Mouse (Mus musculus) embryonic facial prominence, embryonic 14.5 days (tissue): ENCODE measurements around the gene Olfr572. TPM values are rescaled to one million over a fixed set of nuclear protein-coding genes. Genes with fewer than 3 reads are reported as not detected.
A peak's percentile ranks its signal among the peaks of the same experiment; 100 is the strongest.

Experiments used
- ATAC-seq: fragments of 200-750 bp; cut with Nextera tagmentation; 2 replicates; pipeline ENCODE4 v1.8.0; 2017; ENCODE audit warnings: low read depth, moderate number of reproducible peaks, moderate TSS enrichment
- DNase-seq: peaks from one replicate; pipeline ENCODE4 v3.0.0-alpha.2; 2015; ENCODE audit warnings: low spot score
- H3K27ac ChIP-seq: fragments of 300-500 bp; sonication (generic); replicated peaks from 2 replicates; pipeline ENCODE4 v1.5.1; 2014; ENCODE audit warnings: low read depth, mild to moderate bottlenecking, low read length, moderate library complexity
- H3K27me3 ChIP-seq: fragments of 300-500 bp; sonication (generic); replicated peaks from 2 replicates; pipeline ENCODE4 v1.6.1; 2014; ENCODE audit warnings: low read length; ENCODE audit not compliant: control insufficient read depth, insufficient read depth
- H3K36me3 ChIP-seq: fragments of 300-500 bp; sonication (generic); 2 replicates; pipeline ENCODE4 v1.6.1; 2014; ENCODE audit warnings: low read length, mixed read lengths; ENCODE audit not compliant: control insufficient read depth, insufficient read depth
- H3K4me1 ChIP-seq: fragments of 300-500 bp; sonication (generic); 2 replicates; pipeline ENCODE4 v1.6.1; 2014; ENCODE audit warnings: antibody characterized with exemption, low read length; ENCODE audit not compliant: control insufficient read depth, insufficient read depth
- H3K4me2 ChIP-seq: fragments of 300-500 bp; sonication (generic); 2 replicates; pipeline ENCODE4 v1.6.1; 2014; ENCODE audit warnings: low read depth, mild to moderate bottlenecking, low read length, moderate library complexity, mixed read lengths
- H3K4me3 ChIP-seq: fragments of 300-500 bp; sonication (generic); 2 replicates; pipeline ENCODE4 v1.5.1; 2014; ENCODE audit warnings: low read depth, mild to moderate bottlenecking, low read length
- H3K9ac ChIP-seq: fragments of 300-500 bp; sonication (generic); 2 replicates; pipeline ENCODE4 v1.6.1; 2014; ENCODE audit warnings: low read depth, mild to moderate bottlenecking, low read length, moderate library complexity, mixed read lengths
- H3K9me3 ChIP-seq: fragments of 300-500 bp; sonication (generic); 2 replicates; pipeline ENCODE4 v1.6.1; 2016; ENCODE audit warnings: low read length; ENCODE audit not compliant: control insufficient read depth
- WGBS: fragments of 180-500 bp; shearing (Covaris S2); extraction: QIAGEN DNeasy Blood & Tissue Kit; methylation state at CpG from one replicate; pipeline ENCODE4 v1.1.7; 2014; 5-methylcytosine and 5-hydroxymethylcytosine counted together
- polyA plus RNA-seq: library from polyadenylated mRNA; unstranded; fragments of >200 nt; fragmentation: Nextera tagmentation; extraction: Ambion mirVana; gene quantifications from 2 replicates; pipeline ENCODE4 v1.2.1, GENCODE M21; 2014

Olfr572 gene
- polyA plus RNA-seq: not detected in 2 replicates

- no peak for DNase-seq
- H3K27ac ChIP-seq: no peak within 1 kb of the TSS
- no peaks in the 10 kb centered on the region for H3K4me1 ChIP-seq
- no peak within 1 kb of the TSS for H3K4me2 ChIP-seq
- H3K36me3 ChIP-seq: no peaks in the 10 kb centered on the region
- no peak within 1 kb of the TSS for H3K4me3 ChIP-seq
- H3K9ac ChIP-seq: no peak within 1 kb of the TSS
- no peak for ATAC-seq
- WGBS: 47% methylated on average over 1 of the region's 1 CpGs
- H3K9me3 ChIP-seq: no peaks in the 10 kb centered on the region
- no peaks in the 10 kb centered on the region for H3K27me3 ChIP-seq
Observed at GRCm38 (mm10) chr7:102924109-102924508, at the start of gene Olfr572. Gene Olfr572, plus strand, starts transcription at chr7:102924409.

DNA sequence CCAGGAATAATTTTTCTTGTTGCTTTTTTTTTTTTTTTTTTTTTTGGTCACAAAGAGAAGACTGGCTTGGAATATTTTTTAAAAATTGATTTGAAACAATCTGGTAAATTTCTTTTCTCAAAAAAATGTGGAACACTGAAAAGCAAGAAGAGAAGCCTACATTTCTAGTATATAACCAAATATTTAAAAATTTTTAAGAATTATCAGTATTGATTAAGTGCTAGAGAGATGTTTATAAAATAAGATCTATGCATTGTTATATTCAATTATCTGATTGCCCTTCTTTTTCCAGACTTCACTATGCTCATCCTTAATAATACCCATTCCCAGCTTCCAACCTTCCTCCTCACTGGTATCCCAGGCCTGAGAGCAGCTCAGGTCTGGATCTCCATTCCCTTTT lies 47.4 kb upstream of the Olfr572 start, which contains the start of gene Olfr568:
Gene Olfr568, plus strand, starts transcription at position 301 of the 400 bp plus-strand sequence.
- no peaks in the 10 kb centered on the region for H3K36me3 ChIP-seq
- H3K4me1 ChIP-seq: no peaks in the 10 kb centered on the region
- no peak within 1 kb of the TSS for H3K4me3 ChIP-seq
- no peak within 1 kb of the TSS for H3K27ac ChIP-seq
- H3K9ac ChIP-seq: no peak within 1 kb of the TSS
- no peaks in the 10 kb centered on the region for H3K9me3 ChIP-seq
- no peaks in the 10 kb centered on the region for H3K27me3 ChIP-seq
- ATAC-seq (no peak), DNase-seq (no peak)
- H3K4me2 ChIP-seq: no peak within 1 kb of the TSS

DNA sequence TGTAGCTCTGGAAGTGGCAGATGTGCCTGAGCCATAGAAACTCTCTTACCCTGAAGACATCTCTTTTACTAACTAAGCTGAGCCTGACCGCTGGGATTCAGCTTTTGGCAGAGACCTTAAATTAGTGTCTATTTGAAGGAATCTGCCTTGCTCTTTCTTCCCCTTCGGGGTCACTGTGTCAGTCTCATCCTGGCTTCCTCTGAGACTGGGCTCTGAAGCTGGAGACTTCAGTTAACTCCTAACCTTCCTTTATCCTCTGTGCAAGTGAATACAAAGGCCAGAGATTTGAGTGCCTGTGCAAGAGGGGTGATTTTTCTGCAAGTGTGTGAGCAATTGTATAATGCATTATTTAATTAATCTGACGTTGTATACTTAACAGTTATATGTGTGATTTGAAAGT lies 33.4 kb upstream of the Olfr572 start, which contains the start of gene Olfr569:
Gene Olfr569, minus strand, starts transcription at position 101 of the 400 bp plus-strand sequence.
- Histone ChIP-seq H3K27me3 (no peaks in the 10 kb centered on the region), H3K4me1 (no peaks in the 10 kb centered on the region), H3K27ac (no peak within 1 kb of the TSS), H3K4me2 (no peak within 1 kb of the TSS), H3K36me3 (no peaks in the 10 kb centered on the region), H3K4me3 (no peak within 1 kb of the TSS), H3K9me3 (no peaks in the 10 kb centered on the region), H3K9ac (no peak within 1 kb of the TSS)
- no peak for DNase-seq
- no peak for ATAC-seq
- WGBS: 57% methylated on average over 3 of the region's 3 CpGs

DNA sequence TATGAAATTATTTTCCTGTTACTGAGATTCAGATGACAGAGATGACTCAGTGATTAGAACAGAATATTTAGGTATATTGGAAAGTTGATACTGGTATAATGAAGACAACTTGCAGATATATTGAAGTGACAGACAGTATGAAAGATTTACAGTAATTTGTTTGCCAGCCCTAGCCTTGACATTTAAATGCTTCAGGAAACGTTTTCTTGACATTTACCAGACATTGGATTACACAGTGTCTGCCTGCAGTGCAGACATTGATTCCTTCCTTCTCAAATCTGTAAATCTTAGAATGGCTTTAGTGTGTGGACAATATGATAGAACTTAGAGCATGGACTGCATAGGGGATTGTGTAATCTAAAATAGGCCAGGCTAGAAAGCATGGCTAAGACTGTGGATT lies 8.9 kb upstream of the Olfr572 start:
- Histone ChIP-seq H3K4me1 (no peaks in the 10 kb centered on the region), H3K9me3 (no peaks in the 10 kb centered on the region), H3K27ac (no peak overlapping the region), H3K4me3 (no peak overlapping the region), H3K36me3 (no peaks in the 10 kb centered on the region), H3K4me2 (no peak overlapping the region), H3K27me3 (no peaks in the 10 kb centered on the region), H3K9ac (no peak overlapping the region)
- ATAC-seq (no peak), DNase-seq (no peak)
- 29% methylated on average over 1 of the region's 1 CpGs for WGBS

DNA sequence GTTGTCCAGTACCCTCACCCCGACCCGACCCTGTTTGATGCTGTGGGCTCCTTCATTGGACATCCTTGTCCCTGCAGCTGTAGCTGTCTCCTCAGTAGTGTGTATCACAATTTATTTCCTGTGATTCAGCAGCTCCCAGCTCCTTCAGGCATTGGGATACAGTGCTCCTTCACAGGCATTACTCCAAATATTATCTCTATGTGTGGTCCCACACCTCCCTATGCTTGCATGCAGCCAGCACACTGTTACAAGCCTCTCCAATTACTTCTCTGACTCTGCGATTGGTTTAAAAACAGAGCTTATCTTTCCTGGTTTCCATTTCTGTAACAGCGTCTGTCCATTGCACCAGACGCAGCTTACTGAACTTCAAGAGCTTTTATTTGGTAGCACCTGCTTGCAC lies 7.8 kb upstream of the Olfr572 start:
- Histone ChIP-seq H3K4me2 (no peak overlapping the region), H3K27me3 (no peaks in the 10 kb centered on the region), H3K9ac (no peak overlapping the region), H3K36me3 (no peaks in the 10 kb centered on the region), H3K9me3 (no peaks in the 10 kb centered on the region), H3K27ac (no peak overlapping the region), H3K4me1 (no peaks in the 10 kb centered on the region), H3K4me3 (no peak overlapping the region)
- WGBS: 54% methylated on average over 5 of the region's 5 CpGs
- DNase-seq: no peak
- ATAC-seq: no peak

GRCm38 (mm10) chr7:102917032-102917875 lies 7.0 kb upstream of the Olfr572 start, which contains the start of gene Olfr571:
Gene Olfr571, minus strand, starts transcription at chr7:102917536.
- DNase-seq: no peak
- Histone ChIP-seq H3K4me3 (no peak within 1 kb of the TSS), H3K4me1 (no peaks in the 10 kb centered on the region)

GRCm38 (mm10) chr7:102919632-102920031 lies 4.6 kb upstream of the Olfr572 start:
- Histone ChIP-seq H3K4me1 (no peaks in the 10 kb centered on the region), H3K36me3 (no peaks in the 10 kb centered on the region), H3K4me2 (no peak overlapping the region), H3K27ac (no peak overlapping the region), H3K27me3 (no peaks in the 10 kb centered on the region), H3K9ac (no peak overlapping the region), H3K9me3 (no peaks in the 10 kb centered on the region), H3K4me3 (no peak overlapping the region)
- DNase-seq (peak; percentile 65), ATAC-seq (no peak)
- 21% methylated on average over 1 of the region's 1 CpGs for WGBS

More at GRCm38 (mm10) chr7:102917032-102917875, 7.0 kb upstream of the Olfr572 start, which contains the start of gene Olfr571:
- Histone ChIP-seq H3K4me2 (no peak within 1 kb of the TSS), H3K27ac (no peak within 1 kb of the TSS), H3K9me3 (no peaks in the 10 kb centered on the region), H3K27me3 (no peaks in the 10 kb centered on the region), H3K36me3 (no peaks in the 10 kb centered on the region), H3K9ac (no peak within 1 kb of the TSS)
- no peak for ATAC-seq
- 58% methylated on average over 4 of the region's 4 CpGs for WGBS

DNA sequence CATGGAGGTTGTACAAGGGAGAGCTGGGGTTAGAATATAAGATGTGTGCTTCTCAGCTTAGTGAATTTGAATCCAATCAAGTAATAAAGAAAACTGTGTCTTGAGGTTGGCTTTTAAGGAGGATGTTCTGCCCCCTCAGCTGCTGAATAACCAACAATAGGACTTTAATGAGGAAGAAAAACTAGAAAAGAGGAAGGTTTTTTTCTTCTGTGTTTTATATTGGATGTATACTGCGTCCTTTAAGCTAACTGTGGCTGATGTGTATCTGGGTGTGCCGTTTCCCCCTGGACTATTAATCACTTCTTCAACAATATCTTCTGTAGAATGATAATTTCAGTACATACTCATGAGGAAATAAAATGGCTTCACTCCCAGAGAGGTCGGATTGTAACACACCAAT lies 2.9 kb downstream of the Olfr572 start:
- H3K4me3 ChIP-seq: no peak overlapping the region
- WGBS: 71% methylated on average over 3 of the region's 3 CpGs
- no peaks in the 10 kb centered on the region for H3K4me1 ChIP-seq
- H3K27me3 ChIP-seq: no peaks in the 10 kb centered on the region
- no peaks in the 10 kb centered on the region for H3K36me3 ChIP-seq
- no peak overlapping the region for H3K9ac ChIP-seq
- ATAC-seq: no peak
- no peaks in the 10 kb centered on the region for H3K9me3 ChIP-seq
- no peak for DNase-seq
- no peak overlapping the region for H3K27ac ChIP-seq
- H3K4me2 ChIP-seq: no peak overlapping the region

DNA sequence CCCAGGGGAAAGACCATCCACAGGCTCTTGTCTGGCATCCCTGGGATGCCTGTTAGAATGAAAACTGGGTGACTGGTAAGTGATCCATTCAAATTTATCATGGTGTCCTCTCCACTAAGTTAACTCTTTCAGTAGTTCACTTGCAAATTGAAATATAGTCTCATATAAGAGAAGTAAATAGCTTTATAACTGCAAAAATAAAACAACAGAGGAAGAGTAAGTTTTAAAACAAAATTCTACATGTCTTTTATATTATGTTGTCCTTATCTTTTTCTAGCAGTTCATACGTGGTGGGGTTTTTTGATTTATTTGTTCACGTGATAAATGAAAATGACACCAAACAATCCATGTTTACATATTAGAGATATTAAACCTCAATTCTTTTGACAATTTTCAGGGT lies 18.3 kb downstream of the Olfr572 start, which contains the start of gene Olfr573-ps1:
Gene Olfr573-ps1, minus strand, starts transcription at position 101 of the 400 bp plus-strand sequence.
- WGBS: 87% methylated on average over 2 of the region's 2 CpGs

More for the DNA sequence above, 18.3 kb downstream of the Olfr572 start, which contains the start of gene Olfr573-ps1:
- no peak within 1 kb of the TSS for H3K4me2 ChIP-seq
- H3K9ac ChIP-seq: no peak within 1 kb of the TSS
- no peaks in the 10 kb centered on the region for H3K27me3 ChIP-seq
- H3K27ac ChIP-seq: no peak within 1 kb of the TSS
- ATAC-seq (no peak), DNase-seq (no peak)
- H3K36me3 ChIP-seq: no peaks in the 10 kb centered on the region
- no peak within 1 kb of the TSS for H3K4me3 ChIP-seq
- no peaks in the 10 kb centered on the region for H3K9me3 ChIP-seq
- H3K4me1 ChIP-seq: no peaks in the 10 kb centered on the region
